Mouse (Mus musculus) skeletal muscle tissue, adult 2 months (tissue): Measurements from ENCODE around the gene Ptpn1.

Experiments
- DNase-seq: peaks from one replicate; pipeline ENCODE4 v3.0.0-alpha.2; 2012; ENCODE audit warnings: low read depth, low spot score

The Ptpn1 gene

DNA sequence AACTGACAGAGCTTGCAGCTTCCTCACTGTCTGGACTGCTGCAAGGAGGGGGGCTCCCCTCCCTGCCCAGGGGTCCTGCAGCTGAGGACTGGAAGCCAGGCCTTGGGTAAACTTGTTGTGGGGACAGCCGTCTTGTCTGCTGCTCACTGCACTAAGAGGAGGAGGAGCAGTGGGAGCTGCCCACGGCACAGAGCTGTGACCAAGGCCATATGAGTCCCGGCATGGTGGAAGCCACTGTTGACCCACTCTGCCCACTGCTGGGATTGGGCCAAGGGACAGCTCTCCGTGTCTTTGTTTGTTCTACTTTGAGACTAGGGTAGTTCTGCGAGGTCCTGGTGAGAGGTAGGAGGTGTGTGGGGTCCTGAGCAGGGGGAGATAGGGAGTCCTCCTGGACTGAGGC, 40.3 kb downstream of the Ptpn1 start:
- DNase-seq = no peak

DNA sequence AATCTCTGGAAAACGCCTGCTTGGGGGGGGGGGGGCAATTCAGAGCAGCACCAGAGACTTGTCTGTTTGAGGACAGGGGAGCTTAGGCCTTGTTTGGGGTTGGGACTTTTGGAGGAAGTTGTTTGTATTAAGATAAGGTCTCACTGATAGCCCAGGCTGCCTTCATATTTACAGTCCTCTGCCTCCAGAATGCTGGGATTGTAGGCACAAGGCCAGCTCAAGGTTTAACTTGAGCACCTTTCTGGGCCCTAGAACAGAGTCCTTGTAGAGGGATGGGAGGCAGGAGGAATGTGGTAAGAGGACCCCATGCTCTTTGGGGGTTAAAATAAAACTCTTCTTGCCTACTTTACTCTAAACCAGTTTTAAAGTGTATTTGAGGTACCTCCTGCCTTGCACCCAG, 41.0 kb downstream of the Ptpn1 start:
- no peak for DNase-seq

DNA sequence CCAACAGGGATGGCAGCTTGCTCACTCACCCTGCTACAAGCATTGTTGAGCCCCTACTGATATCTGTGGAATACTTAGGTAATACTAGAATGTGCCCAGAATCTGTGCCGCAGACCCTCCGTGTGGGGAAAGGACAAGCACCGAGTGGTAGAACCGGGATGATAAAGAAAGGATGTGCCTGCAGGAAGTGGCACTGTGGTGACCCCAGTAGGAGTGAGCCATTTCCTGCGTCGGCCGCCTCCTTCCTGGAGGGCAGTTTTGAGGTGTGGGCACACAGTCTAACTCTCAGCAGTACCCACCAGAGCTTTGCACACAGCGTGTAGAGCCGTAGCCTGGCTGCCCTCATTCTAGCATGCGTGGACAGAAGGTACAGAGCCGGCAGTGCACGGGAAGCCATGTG, 43.9 kb downstream of the Ptpn1 start:
- no peak for DNase-seq

DNA sequence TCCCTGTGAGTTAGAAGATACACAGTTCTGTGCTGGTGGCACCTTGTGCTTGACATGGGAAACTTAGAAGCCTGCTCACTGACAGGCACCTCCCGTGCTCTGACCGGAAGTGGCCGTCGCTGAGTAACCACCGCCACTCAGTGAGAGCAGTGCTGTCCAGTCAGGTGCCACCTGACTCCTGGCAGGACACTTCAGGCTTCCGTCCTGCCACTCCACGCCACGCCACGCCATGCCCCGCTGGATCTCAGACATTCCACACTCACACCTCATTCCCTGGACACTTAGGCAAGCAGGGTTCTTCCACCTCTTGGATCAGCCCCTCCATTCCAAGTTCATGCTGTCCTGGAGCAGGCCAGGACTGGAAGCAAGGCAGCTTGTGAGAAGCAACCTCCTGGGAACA, 46.4 kb downstream of the Ptpn1 start:
- no peak for DNase-seq

DNA sequence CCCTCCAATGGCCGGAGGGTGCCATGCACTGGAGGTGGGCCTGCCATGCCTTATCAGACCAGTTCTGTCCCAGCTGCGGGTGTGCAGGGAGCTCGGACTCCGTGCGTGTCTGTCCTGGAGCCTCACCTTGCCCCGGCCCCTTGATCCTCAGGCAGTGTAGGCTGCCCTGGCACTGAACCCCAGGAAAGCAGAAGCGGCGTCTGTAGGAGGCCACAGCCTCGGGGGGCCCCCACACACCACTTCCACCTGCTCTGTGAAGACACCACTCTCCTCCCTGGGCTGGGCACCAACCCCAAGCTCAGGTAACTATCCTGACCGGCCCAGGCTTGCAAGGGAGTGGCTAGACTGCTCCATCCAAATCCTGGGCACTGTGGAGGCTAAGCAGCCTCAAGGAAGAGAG, 48.5 kb downstream of the Ptpn1 start:
- DNase-seq = no peak

DNA sequence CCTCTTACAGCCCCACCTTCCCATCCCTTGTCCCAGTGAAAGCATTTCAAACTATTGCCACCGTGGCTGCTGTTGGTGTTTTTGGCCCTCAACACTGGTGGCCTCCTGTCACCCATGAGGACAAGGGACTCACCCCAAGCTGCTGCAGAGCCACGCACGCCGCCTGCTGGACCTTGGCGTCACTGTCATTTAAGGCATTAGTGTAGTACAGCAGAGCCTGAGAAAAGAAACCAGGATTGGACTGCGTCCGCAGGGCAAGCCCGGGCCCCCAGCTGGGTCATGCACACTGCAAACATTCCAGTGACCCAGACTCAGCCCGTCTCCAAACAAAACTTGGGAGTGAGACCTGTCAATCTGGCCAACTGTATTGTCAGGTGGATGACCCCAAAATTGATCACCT, 50.8 kb downstream of the Ptpn1 start:
- DNase-seq = no peak

DNA sequence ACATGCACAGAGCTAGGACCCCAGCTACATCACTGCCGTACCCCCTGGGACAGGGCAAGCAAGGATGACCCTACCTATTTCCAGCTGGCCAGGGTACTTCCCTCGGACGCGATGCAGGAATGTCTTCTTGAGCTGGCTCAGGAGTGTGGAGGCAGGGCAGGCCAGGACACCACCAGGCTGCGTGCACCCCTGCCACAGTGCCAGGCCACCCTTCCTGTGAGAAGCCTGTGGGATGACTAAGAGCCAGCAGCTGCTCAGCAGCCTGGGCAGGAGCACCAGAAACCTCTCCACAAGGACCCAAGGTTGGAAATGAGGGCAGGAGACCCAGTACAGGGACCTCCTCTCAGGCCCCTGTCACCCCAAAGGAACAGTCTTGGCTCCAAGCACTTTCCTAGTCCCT, 52.5 kb downstream of the Ptpn1 start:
- no peak for DNase-seq

DNA sequence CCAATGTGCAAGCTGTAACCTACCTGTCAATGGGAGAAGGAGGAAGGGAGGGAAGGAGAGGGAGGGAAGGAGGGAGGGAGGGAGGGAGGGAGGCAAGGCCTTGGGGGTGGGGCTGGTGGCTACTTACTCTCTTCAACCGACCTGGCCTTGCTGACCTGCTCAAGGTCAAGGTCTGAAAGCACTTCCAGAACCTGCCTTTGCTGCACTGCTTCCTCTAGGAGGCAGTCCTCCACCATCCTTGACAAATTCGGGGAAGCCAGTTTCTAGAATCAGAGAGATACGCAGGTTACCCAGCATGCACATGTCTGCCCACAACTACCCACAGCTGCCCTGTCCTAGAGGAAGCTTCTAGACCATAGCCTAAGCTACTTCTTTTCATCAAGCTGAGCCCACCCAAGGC, 53.1 kb downstream of the Ptpn1 start:
- no peak for DNase-seq

DNA sequence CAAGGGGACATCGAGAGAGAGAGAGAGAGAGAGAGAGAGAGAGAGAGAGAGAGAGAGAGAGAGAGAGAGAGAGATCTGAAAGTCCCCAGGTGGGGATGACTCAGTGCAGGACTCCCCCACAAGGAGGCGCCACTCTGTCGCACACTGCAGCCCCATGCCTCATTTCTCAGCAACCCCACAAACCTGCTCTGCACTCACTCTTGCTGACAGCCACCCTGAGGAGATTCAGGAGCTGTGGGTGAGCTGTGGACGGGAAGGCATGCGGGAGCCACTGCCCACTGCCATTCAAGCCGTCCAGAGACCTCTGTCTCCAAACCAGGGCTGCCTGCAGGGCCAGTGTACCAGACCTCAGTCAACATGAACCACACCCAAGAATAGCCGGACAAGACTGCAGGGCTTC, 54.9 kb downstream of the Ptpn1 start:
- no peak for DNase-seq

DNA sequence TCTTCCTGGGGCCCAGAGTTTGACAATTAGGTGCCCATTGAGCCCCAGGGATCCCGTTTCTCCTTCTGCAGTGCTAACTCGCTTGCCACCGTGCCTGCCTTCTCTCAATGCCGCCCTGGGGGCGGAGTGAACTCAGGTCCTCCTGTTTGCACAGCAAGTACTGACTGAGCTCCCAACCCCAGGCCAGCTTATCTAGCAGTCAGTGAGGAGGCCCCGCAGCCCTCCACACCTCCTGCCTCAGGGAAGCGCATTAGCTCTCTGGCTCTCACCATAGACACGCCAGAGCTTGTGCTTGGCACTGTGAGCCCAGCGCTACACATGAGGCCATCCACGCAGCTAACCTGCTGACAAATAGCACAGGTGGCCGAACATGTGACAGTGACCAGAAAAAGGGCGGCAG, 55.8 kb downstream of the Ptpn1 start:
- no peak for DNase-seq

DNA sequence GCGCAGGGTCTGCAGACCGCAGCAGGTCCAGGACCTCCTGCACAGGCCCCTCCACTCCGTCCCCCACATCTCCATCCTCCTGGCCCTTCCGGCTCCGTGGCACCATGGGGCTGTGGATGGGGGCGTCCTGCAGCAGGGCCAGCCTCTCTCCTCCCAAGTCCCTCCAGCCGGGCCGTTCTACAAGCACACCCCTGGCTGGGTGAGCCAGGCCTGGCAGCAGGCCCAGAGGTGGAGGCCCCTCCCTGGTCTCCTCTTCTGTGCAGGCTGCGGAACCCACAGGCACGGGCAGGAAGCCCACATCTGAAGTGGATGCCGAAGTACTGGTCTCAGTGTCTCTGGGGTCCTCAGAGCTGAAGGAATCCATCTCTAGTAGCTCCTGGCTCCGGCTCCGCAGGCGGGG, 57.5 kb downstream of the Ptpn1 start:
- peak; percentile 32 for DNase-seq

DNA sequence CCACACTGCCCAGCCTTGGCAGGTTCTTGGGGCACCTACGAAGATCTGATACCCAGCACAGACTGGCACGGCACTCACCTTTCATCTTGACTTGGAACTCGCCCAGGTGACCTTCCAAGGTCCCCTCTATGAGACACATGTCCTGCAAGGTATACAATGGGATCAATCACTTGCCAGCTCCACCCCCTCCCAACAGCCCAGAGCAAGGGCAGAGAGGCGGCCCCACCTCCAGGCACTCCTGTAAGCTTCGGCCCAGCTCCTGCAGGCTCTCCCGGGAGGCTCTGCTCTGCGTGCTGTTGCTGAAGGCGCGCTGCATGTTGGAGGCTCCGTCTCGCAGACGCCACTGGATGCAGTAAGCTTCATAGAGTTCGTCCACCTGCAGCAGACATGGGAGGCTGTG, 61.4 kb downstream of the Ptpn1 start:
- DNase-seq = no peak

DNA sequence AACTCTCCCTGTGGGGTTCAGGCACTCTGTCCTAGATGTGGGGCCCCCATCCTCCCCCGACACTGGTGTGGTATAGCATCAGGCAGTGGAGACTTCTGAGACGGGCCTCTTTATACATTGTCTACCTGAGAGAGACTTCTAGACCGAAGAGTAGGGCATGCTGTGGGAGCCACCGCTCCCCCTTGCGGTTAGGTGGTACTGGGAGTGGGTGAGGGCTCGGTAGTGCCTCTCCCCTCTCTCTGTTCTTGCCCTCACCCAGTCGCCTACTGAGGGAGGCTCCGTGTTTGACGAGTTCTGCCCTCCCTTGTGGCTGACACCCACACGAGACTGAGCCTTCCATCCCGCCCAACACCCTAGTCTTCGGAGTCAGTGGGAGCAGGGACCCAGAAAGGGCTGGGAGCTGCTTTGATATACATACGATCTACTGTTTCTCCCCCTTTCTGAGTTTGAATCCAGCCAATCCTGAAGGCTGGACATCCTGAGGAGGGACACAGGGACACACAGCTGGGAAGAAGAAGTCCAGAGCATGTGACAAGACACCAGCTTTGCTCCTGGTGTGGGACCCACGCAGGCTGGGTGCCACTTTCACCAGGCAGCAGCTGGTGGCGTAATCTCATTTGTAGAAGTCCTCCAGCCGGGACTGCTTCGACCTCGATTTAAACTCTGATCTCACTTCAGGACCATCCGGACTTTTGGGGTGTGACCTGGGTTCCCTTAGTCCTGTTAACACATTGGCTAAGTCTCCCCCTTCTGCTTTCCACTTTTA, 64.2 kb downstream of the Ptpn1 start:
- DNase-seq = no peak

DNA sequence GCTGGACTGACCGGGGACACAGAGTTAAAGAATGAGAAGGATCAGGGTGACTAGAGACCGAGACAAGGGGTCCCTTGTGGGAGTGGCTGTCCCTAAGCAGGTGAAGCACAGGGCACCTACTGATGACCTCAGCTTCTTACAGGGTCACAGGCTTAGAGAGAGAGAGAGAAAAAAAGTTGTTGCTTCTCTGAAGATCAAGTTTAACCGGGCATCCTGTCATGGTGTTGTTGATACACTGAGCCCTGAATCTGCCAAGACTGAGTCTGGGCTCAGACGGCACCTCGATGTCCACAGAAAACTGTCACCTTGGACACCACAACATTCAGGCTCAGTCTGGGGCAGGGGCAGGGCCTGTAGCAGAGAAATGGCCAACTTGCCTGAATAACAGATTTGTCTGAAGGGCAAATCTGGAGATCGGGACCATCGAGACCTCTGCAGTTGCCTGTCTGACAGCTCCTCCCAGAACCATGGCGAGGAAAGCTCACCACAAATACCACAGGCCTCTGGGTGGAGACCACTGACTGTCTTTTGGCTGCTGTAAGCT, 64.9 kb downstream of the Ptpn1 start:
- no peak for DNase-seq

DNA sequence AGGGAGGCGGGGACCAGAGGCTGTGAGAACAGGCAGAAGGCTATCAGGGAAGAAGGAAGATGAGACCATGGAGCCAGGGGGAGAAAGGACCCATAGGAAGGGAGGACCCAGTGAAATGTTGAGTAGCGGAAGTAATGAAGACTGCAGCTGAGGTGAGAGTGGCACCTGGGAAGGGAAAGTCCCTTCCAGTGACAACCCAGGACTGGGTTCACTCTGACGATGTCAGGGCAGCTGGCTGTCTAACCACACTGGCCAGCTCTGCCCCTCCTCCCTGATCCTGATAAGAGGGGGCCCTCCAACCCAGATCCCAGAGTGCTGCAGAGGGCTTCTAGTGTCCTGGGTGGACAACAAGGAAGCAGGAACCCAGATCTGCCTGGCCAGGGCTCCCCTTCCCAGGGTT, 65.7 kb downstream of the Ptpn1 start:
- DNase-seq = no peak

DNA sequence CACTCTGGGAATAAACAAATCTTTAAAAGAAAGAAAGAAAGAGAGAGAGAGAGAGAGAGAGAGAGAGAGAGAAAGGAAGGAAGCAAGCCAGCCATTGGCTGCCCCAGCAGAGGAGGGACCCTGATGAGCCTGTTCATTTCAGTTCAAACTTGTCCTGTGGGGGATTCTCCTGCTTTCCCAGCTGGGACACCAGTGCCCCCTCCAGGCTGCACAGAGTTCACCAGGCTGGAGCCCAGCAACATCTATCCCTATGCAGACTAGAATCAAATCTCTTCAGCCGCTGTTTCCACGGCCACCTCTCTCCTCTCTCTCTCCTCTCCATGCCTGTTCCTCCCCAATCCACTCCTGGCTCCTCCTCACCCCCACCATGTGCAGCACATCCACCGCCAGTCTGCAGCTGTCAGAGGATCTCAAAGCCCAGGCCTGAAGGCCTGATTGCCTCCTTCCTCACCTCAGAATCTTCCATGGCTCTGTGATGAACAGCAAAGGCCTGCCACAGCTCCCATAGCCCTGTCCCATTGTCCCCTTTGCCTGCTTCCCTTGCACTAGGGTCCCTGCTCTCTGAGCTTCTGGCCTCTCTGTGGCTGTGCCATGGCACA, 67.4 kb downstream of the Ptpn1 start:
- no peak for DNase-seq

DNA sequence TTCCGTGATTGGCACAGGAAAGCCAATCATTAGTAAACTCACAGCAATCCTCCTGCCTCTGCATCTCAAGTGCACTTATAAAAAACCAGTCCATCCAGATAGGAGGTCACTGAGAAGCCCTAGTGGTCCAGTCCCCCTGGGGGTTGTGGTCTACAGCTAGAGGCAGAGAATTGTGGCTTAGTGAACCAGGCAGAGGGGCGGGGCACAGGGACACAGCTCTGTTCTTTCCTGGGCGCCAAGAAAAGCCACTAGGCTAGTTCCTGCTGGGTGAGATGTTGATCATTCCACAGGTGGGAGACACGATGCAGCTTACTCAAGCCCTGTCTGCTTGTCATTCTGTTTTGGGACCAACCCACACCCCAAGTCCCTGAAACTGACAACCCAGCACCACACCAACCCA, 70.3 kb downstream of the Ptpn1 start:
- DNase-seq = no peak

DNA sequence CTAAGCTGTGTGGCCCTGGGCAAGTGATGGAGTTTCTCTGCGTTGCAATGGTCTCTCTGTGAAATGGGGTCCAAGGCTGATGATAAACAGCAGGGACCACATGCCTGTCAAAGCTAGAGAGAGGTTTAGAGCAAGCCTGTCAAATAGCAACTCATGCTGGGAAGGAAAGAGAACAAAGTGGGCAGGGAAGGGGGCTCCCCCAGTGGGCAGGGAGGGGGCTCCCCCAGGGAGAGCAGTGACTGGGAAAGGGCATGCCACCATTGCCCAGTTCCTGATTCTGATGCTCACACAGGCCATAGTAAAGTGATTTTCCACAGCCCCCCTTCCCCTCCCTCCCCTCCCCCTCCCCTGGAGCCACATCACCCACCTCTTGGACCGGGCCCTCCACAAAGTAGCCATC, 71.0 kb downstream of the Ptpn1 start:
- DNase-seq = no peak

DNA sequence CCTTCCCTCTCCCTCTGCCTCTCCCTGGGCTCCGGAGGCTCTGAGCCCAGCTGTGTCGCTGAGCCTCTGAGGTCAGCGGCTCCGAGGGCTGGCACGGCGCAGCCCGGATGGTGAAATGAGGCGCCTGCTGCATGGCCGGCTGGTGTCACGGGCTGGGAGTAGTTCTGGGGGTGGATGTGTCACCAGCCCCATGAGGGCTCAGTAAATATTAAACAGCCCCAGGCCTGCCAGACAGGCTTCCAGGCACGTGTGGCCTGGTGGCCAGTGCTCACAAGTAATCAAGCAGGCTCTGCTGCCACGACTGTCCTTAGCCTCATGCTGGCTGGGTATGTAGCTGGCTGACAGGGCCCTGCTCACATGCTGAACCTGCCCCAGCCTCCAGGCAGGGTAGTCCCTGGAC, 71.6 kb downstream of the Ptpn1 start:
- DNase-seq = no peak

DNA sequence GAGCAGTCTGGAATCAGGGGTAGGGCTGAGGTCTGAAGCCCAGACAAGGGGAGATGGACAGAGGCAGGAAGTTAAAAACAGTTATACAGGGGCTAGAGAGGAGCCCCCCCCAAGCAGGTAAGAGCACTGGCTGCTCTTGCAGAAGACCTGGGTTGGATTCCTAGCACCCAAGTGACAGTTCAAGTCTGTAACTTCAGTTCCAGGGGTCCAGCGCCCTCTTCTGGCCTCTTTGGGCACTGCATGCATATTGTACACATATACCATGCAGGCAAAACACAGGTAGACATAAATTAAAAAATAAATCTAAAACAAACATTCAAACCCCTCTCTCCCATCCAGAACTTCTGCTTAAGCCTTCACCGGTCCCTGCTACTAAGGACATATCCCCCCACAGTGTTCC, 72.5 kb downstream of the Ptpn1 start:
- DNase-seq = no peak

DNA sequence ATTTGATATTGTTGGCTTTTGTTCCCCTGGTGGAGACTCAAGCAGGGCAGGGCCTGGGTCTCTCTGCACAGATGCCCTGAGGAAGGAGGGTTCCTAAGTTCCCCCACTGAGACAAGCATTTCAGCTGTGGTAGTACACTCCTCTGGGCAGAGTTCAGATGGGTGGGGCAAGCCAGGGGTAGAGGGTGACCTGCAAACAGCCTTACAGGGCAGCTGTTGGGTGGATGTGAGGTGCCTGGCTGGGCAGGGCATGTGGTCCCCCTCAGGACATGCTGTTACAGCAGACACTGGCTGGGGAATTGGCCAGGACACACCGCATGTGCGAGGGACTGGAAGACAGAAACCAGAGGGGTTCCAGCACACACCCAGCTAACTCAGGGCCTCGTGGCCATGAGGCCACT, 73.1 kb downstream of the Ptpn1 start:
- no peak for DNase-seq

DNA sequence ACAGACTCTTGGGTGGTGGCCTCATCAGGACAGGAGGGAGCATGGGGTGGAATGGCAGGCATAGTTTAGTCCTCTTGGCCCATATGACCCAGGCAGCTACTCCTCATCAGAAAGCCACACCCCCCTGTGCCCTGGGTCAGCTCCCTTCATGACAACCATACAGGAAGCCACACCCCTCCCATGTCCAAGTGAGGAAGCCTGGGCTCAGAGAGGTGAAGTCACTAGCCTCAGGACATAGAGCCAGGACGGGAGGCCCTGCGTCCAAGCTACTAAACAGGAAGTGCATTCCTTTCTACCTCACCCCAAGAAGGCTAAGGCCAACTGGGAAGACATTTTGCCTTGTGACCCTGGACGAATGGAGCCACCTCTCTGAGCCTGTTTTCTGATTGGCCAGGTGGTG, 73.8 kb downstream of the Ptpn1 start:
- no peak for DNase-seq

DNA sequence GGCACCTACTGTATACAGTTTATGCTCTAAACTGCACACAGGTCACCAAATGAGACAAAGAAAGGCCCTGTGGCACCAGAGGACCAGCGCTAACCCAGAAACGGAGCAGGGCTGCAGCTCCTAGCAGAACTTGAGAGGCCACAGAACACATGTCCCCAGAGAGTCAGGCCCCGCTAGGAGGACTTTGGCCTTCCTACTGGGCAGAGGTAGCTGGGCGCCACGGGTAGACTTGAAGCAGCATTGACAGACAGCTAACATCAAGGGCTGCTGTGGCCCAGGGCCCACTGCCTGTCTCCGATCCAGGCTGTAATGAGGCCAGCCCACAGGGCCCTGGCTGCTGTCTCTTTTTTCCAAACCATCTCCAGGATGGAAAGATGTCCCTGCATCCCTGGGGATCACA, 74.6 kb downstream of the Ptpn1 start:
- DNase-seq = no peak

DNA sequence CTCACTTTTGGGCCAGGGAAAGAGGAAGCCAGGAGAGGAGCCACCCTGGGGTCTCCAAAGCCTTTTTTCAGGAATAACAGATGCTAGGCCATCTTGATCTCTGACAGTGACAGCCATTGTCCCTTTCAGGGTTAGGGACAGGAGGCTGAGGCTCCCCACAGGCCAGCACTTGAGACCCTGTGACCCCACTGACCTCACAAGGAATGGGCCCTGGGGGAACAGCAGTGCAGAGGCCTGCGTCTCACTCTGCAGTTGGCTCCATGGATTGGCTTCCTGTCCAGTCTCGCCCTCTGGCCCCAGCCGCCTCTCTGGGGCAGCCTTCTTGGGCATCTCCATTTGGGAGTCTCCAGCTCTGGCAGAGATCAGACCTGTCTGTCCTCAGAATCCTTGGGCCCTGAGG, 76.3 kb downstream of the Ptpn1 start:
- DNase-seq = no peak
